Mouse (Mus musculus) layer of hippocampus, adult 18-20 months (tissue): ENCODE measurements around the gene Plcb4. TPM values are rescaled to one million over a fixed set of nuclear protein-coding genes. Genes with fewer than 3 reads are reported as not detected.

Experiments
- DNase-seq, 2 experiments: peaks; one replicate each; pipeline ENCODE4 v3.0.0; 2022; ENCODE audit warnings: low spot score in 2 of 2
- total RNA-seq, 2 experiments: library from RNA; stranded (reverse); gene quantifications; 2 replicates each; pipeline ENCODE4 v1.2.3; 2021

Gene Plcb4
- total RNA-seq, 2 experiments from 2014 or later: 16.5 to 20.3 TPM

DNA sequence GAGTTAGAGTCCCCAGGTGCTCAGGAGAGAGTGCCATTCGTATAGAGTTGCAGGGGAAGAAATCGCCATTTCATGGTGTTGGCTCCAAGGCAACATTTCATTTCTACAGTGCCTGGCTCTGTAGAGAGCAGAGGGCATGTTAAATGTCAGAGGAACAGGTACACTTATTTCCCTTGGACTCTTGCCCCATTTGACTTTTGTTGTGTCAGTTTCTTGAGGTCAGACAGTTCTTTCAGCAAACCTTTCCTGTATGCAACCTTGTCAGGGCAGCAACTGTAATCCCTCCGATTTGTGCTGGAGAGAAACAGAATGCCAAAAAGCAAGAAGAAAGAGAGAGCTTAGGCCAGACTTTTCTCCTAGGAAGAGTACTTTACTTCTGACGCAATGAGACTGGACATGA is 189.4 kb downstream of the Plcb4 start:
- DNase-seq: no peak

DNA sequence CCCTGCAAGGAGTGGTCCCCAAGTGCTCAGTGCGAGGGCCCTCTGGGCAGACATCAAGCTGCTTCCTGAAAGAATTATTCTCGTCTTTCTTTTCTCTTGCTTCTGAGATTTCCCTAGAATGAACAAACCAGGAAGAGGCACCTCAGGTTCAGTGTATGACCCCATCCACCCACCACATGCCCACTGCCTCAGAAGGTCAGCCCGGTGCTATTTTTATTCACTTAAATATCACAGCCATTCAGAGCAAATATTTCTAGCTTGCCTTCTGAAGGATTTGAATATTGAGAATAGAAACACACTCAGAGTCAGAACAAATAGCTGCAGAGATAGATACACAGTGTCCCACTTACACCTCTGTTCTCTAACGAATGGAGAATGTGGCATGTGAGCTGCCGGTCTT is 193.2 kb downstream of the Plcb4 start:
- no peak for DNase-seq

DNA sequence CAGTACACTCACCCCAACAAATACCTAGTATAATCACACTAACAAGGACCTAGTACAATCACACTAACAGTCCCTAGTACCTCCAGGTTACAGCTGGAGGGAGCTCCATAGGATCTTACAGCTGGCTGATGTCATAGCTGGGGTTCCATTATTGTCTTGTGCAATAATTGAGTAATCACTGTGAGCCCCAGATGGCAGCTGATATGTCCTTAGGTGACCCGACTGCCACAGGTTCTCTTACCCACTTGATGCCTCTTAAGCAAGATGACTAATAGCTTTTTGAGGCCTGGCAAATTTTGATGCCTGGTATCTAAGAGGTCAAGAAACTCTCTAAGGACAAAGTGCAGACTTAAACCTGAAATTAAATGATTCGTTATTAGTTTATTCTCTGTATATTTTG is 194.3 kb downstream of the Plcb4 start:
- DNase-seq: no peak

DNA sequence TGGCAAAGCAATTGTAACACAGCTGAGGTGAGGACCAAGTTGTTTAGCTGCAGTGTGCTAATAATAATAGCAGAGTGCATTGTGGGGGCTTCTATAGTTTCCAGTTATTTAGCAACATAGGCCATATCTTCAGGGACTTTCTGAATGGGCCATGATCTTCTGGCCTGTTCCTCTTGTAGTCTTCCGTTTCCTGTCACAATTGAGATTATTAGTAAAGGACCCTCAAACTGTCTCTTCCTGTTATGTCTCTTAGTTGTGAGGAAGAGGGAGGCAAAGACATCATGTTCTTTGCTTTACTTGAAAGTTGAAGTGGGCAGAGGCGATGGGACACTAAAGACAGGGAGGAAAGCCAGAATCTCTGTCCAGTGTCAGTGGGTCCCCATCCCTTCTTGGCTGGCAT is 195.2 kb downstream of the Plcb4 start:
- no peak for DNase-seq

DNA sequence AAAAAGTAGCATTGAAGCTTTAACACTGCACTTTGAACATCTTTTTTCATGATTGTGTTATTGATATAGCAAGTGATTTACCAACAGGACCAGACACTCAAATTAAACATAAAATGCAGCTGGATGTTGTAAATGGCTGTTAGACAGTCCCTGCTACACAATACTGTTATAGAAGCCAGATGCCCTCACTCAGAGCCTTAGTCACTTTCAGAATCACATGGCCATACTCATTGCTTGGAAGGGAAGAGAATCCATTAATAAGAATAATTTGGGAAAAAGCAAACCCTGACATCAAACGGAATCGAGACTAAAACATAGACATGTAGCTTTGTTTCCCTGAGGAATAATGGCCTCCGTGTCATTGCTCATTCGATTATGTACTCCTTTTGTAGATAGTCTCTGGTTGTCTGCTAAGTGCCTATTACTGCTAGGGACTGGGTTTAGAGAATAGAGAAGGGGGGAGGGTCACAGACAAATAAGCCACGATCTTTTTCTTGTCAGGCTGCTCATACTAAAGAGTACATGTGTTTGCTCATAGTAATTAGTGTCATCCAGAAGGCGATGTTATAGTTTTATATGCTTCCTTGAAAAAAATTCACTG is 197.2 kb downstream of the Plcb4 start:
- no peak for DNase-seq

DNA sequence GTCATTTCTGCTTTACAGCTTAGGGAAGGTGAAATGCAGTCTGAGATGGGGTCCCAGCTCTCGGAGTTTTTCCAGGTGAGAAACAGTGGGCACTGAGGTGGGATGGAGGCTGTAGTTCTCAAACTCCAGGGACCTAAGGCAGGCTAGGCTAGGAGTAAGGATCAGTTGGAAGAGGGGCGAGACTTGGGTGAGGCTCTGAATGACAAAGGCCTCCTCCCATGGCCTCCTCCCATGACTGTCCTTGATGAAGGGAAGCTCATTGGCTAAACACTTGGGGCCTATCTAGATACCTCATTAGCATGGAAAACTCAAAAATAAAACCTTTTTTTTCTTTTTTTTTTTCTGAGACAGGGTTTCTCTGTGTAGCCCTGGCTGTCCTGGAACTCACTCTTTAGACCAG is 198.0 kb downstream of the Plcb4 start:
- DNase-seq: no peak

DNA sequence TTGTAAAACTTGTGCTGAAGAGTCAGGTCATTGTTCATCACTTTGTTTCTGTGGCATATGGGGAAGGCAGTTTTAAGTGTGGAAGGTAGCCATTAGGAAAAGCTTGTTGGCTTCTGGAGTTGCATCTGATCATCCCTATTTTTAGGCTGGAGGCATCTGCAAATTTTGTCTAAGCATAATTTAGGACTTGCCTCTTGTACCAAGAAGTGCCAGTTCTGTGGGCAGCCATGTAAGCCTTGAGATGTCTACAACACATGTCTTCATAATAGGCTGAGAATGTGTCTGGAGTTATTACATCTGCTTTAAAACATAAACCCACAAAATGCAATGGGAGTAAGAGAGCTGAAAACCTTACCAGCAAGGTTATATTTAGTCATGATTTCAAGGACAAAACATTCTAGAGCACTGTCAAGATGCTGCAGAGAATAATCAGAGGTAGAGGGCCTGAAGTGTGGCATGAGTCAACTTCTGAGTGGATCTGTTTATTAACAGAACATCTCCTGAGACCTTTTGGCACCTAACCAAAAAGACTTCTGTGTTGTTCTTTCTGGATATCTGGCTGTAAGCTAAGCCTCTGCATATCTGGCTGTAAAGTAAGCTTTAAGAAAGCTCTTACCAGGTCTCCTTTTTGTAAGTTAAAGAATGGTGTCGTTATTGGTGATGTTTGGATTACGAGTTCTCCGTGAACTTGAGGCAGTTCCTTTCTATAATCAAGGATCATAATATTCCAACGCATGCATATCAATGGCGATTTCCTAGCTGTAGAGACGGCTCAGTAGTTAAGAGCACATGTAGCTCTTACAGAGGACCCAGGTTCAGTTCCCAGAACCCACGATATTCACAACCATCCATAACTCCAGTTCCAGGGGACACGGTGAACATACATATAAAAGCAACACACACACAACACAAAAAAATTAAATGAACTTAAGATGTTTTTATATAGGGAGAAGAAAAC is 203.0 kb downstream of the Plcb4 start:
- no peak for DNase-seq

DNA sequence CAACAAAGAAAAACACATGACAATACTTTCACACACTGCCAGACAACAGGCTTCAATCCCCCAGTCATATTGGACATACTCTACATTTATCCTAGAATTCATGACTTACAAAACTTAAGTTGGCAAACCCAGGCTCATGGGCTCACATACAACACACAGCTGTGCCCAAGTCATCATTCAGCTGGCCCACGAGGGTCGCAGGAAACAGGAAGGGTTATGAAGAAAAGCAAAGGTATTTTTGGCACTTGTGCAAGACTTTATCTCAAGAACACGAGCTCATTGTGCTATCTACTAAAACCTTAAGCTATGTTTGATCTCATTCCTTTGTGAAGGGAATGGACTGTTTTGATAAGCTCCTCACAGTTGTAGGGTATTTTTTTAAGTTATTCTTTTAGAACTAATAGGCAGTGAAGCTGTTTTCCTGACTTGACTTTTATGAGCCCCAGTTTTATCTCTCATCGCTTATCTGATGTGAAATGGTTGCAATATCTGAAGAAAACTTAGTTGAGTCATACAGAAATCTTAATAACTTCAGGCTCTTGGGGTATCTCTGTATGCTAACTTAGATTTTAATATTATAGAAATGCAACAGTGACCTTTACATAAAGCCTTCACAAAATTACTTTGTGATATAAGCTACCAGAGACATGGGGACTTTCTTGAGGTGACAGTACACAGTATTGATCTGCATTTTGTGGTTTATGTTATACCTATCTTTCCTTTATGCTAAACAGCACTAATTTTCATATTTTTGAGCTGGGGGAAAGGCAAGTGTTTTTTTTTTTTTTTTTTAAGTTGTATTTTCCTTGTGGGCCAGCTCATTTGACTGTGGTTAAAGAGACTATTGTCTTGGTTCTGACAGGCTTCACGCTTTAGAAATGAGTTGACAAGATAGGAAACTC is 203.9 kb downstream of the Plcb4 start:
- DNase-seq: no peak

DNA sequence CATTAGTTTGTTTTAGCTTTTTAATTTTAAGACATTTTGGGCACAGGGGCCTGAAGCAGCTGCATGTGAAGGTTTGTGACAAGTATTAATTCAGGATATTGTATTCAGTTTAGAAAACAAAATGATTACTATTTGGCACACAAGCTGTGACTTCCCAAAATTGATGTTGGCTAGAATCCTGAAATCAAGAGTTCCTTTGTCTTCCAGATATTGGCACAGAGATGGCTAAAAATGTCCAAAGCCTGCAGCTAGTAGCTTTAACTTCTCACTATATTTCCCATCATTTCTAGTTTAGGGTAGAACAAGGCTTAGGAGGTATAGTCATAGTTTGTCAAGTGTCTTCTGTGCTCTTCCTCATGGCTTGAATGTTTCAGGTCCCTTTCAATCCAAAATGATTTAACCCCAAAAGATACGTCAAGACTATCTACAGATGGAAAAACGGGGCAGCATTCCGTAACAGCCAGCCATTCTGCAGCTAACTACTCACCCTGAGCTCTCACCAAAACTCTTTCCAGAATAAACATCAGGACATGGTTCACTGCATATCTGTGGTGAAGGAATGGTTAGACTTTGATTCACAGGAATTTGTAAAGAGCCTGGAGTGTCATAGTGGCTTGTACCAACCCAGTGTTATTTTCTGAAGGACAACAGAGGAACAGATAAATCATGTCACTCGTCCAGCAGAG is 204.7 kb downstream of the Plcb4 start:
- no peak for DNase-seq

DNA sequence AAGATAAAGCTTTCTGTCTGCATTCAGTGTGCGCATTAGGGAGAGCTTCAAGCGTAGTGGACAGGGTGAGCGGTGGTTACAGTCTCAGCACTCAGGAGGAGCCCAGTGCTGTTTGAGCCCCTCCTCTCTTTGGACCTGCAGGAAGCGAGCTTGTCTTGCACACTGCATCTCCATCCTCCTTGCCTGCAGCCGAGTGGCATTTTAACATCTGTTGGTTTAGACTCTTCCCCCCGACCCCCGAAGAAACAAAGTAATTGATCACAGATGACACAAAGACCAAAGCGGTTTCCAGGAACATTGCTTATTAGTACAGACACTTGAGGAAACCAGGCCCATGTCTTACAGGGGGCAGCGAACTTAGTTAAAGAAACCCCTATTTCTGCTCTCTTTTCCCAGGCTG is 207.6 kb downstream of the Plcb4 start:
- no peak for DNase-seq

DNA sequence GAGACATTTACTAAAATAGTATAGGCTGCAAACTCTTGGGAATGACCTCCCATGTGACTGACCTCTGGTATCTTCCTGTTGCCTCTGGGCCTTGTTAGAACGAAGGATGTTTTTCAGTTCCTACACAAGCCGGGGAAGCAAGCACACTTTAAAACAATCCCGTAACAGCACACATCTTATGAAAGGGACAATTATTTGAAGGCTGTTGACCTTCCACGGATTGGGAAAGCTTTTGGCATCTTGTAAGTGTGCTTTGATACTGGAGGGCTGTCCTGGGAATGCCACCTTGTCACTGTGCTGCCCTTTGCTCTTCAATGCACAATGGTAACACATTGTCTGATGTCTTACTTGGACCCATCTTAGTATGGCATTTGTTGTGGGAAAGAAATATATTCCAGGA is 208.0 kb downstream of the Plcb4 start:
- no peak for DNase-seq

DNA sequence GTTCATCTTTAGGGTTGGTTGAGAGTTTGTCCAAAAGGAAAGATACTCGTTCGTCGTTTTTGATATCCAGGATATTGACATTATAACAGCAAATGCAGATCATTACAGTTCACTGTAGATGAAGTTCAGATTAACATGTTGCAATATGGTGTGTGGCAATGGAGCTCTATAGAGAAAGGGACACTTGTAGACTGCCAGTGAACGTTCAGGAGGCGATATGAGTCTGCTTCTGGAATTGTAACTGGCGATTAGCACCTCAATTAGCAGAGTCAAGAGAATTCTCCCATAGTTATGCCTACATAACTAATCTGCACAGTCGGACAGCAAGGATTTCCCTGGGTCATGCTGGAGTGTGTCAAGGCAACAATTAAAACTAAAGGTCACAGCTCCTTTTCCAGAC is 210.8 kb downstream of the Plcb4 start:
- no peak for DNase-seq

DNA sequence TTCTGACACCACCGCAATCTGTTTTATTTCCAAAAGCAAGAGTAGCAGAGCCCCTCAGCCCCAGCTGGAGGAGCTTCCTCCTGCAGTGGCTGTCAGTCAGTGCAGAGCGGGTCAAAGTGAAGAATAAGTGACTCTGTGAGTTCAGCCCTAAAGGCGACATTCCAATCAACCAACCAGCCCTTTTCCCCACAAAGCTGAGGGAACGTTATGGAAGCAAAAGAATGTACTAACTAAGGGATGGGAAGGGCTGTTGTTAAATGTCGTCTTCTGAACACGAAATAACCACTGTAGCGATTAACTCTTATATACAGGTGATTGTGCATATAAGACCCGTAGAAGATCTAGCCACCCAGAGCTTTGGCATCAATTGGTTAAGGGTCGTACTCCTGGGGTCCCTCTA is 214.3 kb downstream of the Plcb4 start:
- DNase-seq: no peak

DNA sequence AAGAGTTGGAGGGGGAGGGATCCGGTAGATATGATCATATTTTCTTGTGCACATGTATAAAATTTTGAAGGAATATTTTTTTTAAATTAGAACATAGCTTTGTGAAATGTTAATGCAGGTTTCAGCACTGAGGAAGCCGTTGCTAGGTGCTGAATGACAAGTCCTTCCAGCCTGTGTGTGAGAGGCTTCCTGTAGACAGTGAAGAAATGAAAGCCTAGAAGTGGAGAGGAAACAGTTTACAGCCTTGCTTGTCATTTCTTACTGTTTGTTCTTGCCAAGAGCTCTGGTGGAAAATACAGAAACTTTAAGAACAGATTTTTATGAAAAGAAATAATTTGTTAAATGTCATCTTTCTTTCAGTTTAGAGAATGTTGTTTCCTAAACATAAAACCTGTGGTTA is 214.9 kb downstream of the Plcb4 start:
- DNase-seq: no peak

DNA sequence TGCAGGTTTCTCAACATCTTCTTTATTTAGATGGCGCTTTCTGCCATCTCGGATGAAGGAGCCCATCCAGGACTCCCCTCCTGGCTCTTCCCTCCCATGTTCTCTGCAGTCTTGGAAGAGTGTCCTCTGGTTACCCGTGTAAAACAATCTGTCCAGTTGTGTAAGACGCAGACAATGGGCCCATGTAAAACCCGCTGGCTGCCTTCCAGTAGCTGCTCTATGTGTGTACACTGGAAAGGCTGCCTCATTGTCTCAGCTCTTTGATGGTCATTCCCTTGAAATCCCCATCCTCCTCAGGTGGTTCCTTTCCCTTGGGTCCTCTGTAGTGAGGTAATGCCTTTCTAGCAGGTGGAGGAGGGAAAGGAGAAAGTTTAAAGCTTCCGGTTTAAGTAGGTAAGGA is 216.7 kb downstream of the Plcb4 start:
- peak; percentile 4 to 70 for DNase-seq

DNA sequence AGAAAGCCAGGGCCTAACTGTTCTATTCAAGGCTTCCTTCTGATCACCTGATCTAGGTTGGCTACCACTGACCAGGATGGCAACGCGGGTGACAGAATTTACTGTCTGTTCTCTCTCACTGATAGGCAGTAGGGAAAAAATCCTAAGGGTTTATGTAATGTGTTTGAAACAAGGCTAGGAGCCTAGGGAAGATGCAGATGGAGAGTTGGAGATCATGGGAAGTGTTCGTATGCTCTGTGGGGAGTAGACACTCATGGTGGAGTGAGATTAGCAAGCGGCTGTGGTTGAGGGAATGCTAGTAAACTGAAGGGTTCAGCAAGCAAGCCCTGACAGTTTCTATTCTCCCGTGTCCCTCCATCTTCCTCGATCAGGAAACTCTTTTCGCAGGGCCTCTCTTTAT is 220.5 kb downstream of the Plcb4 start:
- no peak for DNase-seq

DNA sequence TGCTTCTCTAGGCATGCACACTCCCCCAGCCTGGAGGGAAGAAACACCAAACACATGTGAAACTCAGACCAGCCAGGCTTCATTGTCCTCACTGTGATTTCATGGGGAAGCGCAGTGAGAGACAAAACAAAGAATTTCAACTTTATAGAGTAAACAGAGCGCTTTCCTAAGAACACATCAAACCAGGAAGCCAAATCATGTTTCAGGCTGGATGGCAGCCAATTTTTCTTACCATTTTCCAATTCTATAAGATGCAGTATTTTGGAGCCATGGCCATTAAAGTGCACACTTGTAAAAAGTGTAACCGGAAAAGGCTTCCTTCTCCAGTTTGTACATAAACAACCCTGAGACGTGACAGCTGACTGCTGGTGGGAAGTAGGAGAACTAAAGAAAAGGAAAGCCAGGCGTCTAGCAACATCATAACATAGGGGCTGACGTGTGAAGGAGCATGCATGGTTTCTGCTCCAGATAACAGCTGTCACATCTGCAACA is 221.5 kb downstream of the Plcb4 start:
- DNase-seq: no peak

DNA sequence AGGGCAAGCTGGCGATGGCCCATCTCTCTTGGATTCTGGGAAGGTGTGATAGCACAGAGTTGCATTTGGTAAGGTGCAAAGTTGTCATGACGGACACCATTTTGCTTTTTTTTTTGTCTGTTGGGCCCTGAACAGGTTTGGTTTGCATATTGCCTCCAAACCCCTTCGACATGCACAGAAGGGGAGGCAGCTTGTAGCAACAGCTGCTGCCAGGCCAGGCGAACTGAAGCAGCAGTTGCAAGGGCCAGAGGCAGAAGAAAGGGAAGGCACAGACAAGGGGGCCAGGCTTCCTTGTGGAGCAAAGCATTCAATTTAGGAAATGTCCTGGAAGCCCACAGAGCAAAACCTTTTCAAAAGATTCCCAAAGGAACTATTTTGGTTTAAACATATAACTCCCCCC is 224.5 kb downstream of the Plcb4 start:
- no peak for DNase-seq

DNA sequence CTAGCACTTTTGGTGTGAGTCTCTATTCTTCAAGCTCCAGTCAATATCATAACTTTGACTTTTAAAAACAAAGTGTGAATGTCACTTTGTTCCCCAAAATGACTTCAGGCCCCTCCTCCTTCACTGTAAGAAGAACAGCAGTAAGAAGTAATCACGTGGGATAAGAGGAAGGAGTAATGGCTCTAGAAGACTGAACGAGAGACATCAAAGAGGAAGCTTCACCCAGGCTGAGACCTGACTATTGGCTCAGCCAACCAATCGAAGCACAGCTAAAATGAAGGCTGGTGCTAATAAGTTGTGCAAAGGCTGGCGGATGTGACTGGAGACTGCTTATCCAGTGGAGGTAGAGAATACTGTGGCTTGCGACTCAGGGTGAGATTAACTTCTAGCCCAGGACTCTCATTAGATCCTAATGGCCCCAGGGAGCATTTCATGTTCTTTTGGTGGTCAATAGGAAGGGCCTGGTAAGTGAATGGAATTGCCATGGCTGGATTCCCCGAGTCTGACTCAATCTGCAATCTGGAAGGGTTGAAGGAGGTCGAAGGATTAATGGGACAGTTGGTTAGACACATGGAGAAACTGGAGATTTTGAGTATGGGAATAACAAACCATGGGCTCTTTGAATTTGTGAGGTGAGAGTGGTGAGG is 225.8 kb downstream of the Plcb4 start:
- DNase-seq: no peak

DNA sequence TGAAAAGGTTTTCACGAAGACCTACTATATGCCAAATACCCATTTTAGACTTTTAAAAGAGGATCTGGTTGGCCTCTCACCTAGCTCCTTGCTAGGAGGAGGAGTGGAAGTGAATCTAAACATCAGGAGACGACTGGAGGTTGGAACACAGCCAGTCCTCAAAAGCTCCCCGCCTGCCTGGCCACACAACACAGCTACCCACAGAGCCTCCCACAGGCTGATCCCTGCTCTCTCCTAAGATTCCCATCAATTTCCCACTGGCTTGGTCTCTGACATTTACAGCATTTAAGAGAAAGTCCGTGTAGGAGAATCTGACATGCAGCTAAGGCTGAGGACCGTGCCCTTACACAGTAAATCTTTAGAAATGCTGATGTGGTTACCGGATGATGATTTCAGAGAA is 226.8 kb downstream of the Plcb4 start:
- no peak for DNase-seq
